Mouse (Mus musculus) megakaryocyte progenitor cell, adult 5-6 weeks (primary cell): ENCODE results near the gene Sh2b1. TPM values are rescaled to one million over a fixed set of nuclear protein-coding genes. Genes with fewer than 3 reads are reported as not detected.

Source experiments
- ATAC-seq: replicated peaks from 2 replicates; pipeline ENCODE4 v1.8.0; 2016; ENCODE audit warnings: mild to moderate bottlenecking, moderate TSS enrichment, inconsistent platforms; ENCODE audit not compliant: poor library complexity
- total RNA-seq, 2 experiments: library from RNA; stranded (forward) in 1 of 2; stranded (reverse) in 1 of 2; fragments of 157-497, 149-512 nt in 1 of 2; fragments of 200-1000 nt in 1 of 2; gene quantifications; 2 replicates each; pipeline versions ENCODE4 v1.2.3 to v1.2.4; 2015 to 2017

The Sh2b1 gene
- total RNA-seq, 2 experiments from 2014 or later: 20.1 to 33.4 TPM

GRCm38 (mm10) chr7:126481699-126482098 lies 6.5 kb upstream of the Sh2b1 start:
- ATAC-seq: peak; percentile 67; the same call in 1 of the 2 replicates

- ATAC-seq: no peak
Measured at GRCm38 (mm10) chr7:126474486-126474955, 703 bp downstream of the Sh2b1 start.

- no peak for ATAC-seq
Measured at GRCm38 (mm10) chr7:126473470-126474086, 1.6 kb downstream of the Sh2b1 start.

GRCm38 (mm10) chr7:126472713-126473112 lies 2.5 kb downstream of the Sh2b1 start:
- no peak for ATAC-seq

- peak; percentile 48 for ATAC-seq
Measured at GRCm38 (mm10) chr7:126472306-126472705, 2.9 kb downstream of the Sh2b1 start.

GRCm38 (mm10) chr7:126471853-126472252 lies 3.4 kb downstream of the Sh2b1 start:
- no peak for ATAC-seq

- no peak for ATAC-seq
Measured at GRCm38 (mm10) chr7:126471361-126471760, 3.9 kb downstream of the Sh2b1 start.

GRCm38 (mm10) chr7:126470077-126470476 lies 5.1 kb downstream of the Sh2b1 start:
- ATAC-seq: peak; percentile 53

GRCm38 (mm10) chr7:126467834-126468627 lies 7.2 kb downstream of the Sh2b1 start:
- ATAC-seq: no peak

GRCm38 (mm10) chr7:126467271-126467670 lies 8.0 kb downstream of the Sh2b1 start:
- peak; percentile 58 for ATAC-seq

- ATAC-seq: no peak
Measured at GRCm38 (mm10) chr7:126466707-126467106, 8.5 kb downstream of the Sh2b1 start.

- ATAC-seq: no peak
Measured at GRCm38 (mm10) chr7:126466116-126466515, 9.1 kb downstream of the Sh2b1 start.

GRCm38 (mm10) chr7:126465246-126466030 lies 9.8 kb downstream of the Sh2b1 start:
- ATAC-seq: no peak

GRCm38 (mm10) chr7:126464836-126465235 lies 10.4 kb downstream of the Sh2b1 start:
- ATAC-seq: no peak

- ATAC-seq: peak; percentile 78
Measured at GRCm38 (mm10) chr7:126464121-126464520, 11.1 kb downstream of the Sh2b1 start.

- ATAC-seq: no peak
Measured at GRCm38 (mm10) chr7:126463547-126463946, 11.7 kb downstream of the Sh2b1 start.

GRCm38 (mm10) chr7:126463004-126463403 lies 12.2 kb downstream of the Sh2b1 start, which contains the start of gene Atp2a1:
Gene Atp2a1, minus strand, starts transcription at chr7:126463108.
- ATAC-seq: no peak

- no peak for ATAC-seq
Measured at GRCm38 (mm10) chr7:126461626-126462025, 13.6 kb downstream of the Sh2b1 start.

GRCm38 (mm10) chr7:126460623-126461399 lies 14.4 kb downstream of the Sh2b1 start:
- ATAC-seq: no peak

GRCm38 (mm10) chr7:126458844-126459618 lies 16.2 kb downstream of the Sh2b1 start:
- no peak for ATAC-seq
